Mouse (Mus musculus): ENCODE measurements around the gene Zmynd11.

DNA sequence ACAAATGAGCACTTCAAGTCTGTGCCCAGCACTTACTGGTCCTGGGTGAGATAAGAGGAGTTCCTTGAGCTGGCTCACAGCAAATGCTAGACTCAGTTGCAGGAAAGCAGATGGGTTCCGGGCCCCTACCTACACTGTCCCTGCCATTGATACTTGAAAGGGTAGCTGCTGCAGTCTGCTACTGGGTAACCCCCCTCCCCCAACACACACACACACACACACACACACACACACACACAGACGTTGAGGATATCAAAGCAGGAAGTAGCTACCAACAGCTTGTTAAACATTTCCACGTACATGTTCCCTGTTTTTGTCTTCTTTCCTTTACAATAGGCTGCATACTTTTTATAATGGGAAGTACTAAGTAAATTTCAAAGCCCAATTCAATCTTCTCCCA is 127.2 kb downstream of the Zmynd11 start:
- TF ChIP-seq CTCF (conservative IDR thresholded peaks at IDR 0.05; ENCODE audit: low read length), result no peak
- TF ChIP-seq NANOG (IDR thresholded peaks at IDR 0.05; ENCODE audit: borderline replicate concordance, low read length), result no peak
- no peak for TF ChIP-seq POU5F1 (IDR thresholded peaks at IDR 0.05; ENCODE audit: borderline replicate concordance, low read length)

Data from E14TG2a.4 (cell line).